In genomic region chr9:21425556-21425945, GRCm38 (mm10) we compare ENCODE assay signal across 8 mouse cellular contexts. TPM values are rescaled to one million over a fixed set of nuclear protein-coding genes. Genes with fewer than 3 reads are reported as not detected.
DNase-seq lines count a peak whose midpoint lies in the region; ATAC-seq and TF ChIP-seq lines count a peak whose summit lies in the region.

No protein-coding gene starts in this region.

- peak overlapping the region; percentile 98 for H3K4me3 ChIP-seq in heart, embryonic 11.5 days (ENCODE audit: low read depth, low read length)
- peak overlapping the region; percentile 75 to 81 for H3K4me3 ChIP-seq in ES-E14 (ENCODE audit: insufficient read depth in 1 of 2, low read depth in 1 of 2, low read length in 2 of 2, poor library complexity in 1 of 2, severe bottlenecking in 1 of 2)
- peak overlapping the region; percentile 78 for H3K4me3 ChIP-seq in erythroblast, embryonic 14.5 days (replicated peaks)
- H3K4me3 ChIP-seq in liver, embryonic 11.5 days (ENCODE audit: low read depth, low read length), result peak overlapping the region; percentile 81

- WGBS in heart, embryonic 11.5 days (ENCODE audit: insufficient replicate concordance), result 5% methylated on average over 6 of the region's 6 CpGs
- WGBS in liver, embryonic 11.5 days, result 4% methylated on average over 6 of the region's 6 CpGs

- H3K27me3 ChIP-seq in heart, embryonic 11.5 days (ENCODE audit: control insufficient read depth, insufficient read depth, low read length), result no peaks in the 10 kb centered on the region
- H3K27me3 ChIP-seq in erythroblast, embryonic 14.5 days (ENCODE audit: control insufficient read depth), result no peaks in the 10 kb centered on the region
- H3K27me3 ChIP-seq in liver, embryonic 11.5 days (replicated peaks; ENCODE audit: control insufficient read depth, insufficient read depth, low read length), result no peaks in the 10 kb centered on the region

- H3K4me2 ChIP-seq in heart, embryonic 11.5 days, result peak overlapping the region; percentile 92
- H3K4me2 ChIP-seq in liver, embryonic 11.5 days, result peak overlapping the region; percentile 96

- in situ Hi-C loops in ES-E14 (cut with MboI; ENCODE audit: low sequenced_read_pairs in 2 of 2, unreplicated experiment in 2 of 2), result no loop called here

- peak overlapping the region; percentile 95 for H3K9ac ChIP-seq in heart, embryonic 11.5 days (ENCODE audit: low read depth, low read length)
- H3K9ac ChIP-seq in ES-E14 (ENCODE audit: insufficient read depth, low read depth, low read length, poor library complexity, severe bottlenecking), result peak overlapping the region; percentile 83
- peak overlapping the region; percentile 92 for H3K9ac ChIP-seq in liver, embryonic 11.5 days (ENCODE audit: low read depth, low read length)

- peak overlapping the region; percentile 90 for H3K27ac ChIP-seq in heart, embryonic 11.5 days (ENCODE audit: low read depth, low read length)
- H3K27ac ChIP-seq in ES-E14 (ENCODE audit: insufficient read depth, low read depth, low read length, poor library complexity, severe bottlenecking), result no peak overlapping the region
- peak overlapping the region; percentile 53; the same call in 1 of the 2 replicates for H3K27ac ChIP-seq in liver, embryonic 11.5 days (ENCODE audit: low read depth, low read length)

- no peaks in the 10 kb centered on the region; the same call in 1 of the 2 replicates for H3K36me3 ChIP-seq in heart, embryonic 11.5 days (ENCODE audit: control insufficient read depth, insufficient read depth, low read length)
- H3K36me3 ChIP-seq in ES-E14 (ENCODE audit: control insufficient read depth, insufficient read depth, low read length, poor library complexity, severe bottlenecking), result peaks cover 7% of the 10 kb centered on the region
- peaks cover 60% of the 10 kb centered on the region for H3K36me3 ChIP-seq in erythroblast, embryonic 14.5 days (ENCODE audit: control insufficient read depth)
- peaks cover 19% of the 10 kb centered on the region for H3K36me3 ChIP-seq in liver, embryonic 11.5 days (ENCODE audit: control insufficient read depth, insufficient read depth, low read length)

- ATAC-seq in heart, embryonic 11.5 days (replicated peaks; ENCODE audit: insufficient number of reproducible peaks, low FRiP score, low TSS enrichment), result no peak
- ATAC-seq in liver, embryonic 11.5 days (replicated peaks; ENCODE audit: low FRiP score), result no peak
- no peak for ATAC-seq in frontal cortex, adult (ENCODE audit: low TSS enrichment)

- peaks cover 15% of the 10 kb centered on the region for H3K4me1 ChIP-seq in heart, embryonic 11.5 days (ENCODE audit: control insufficient read depth, insufficient read depth, low read length)
- peaks cover 0 to 13% of the 10 kb centered on the region in 2 experiments; a peak in 1 of 4 replicates for H3K4me1 ChIP-seq in ES-E14 (ENCODE audit: control insufficient read depth in 2 of 2, insufficient read depth in 2 of 2, low read length in 2 of 2, poor library complexity in 1 of 2)
- peaks cover 59% of the 10 kb centered on the region for H3K4me1 ChIP-seq in erythroblast, embryonic 14.5 days (ENCODE audit: control insufficient read depth)
- peaks cover 20% of the 10 kb centered on the region for H3K4me1 ChIP-seq in liver, embryonic 11.5 days (replicated peaks; ENCODE audit: control insufficient read depth, insufficient read depth, low read length)

- no peak for DNase-seq in heart, adult 18-20 months
- DNase-seq in ES-E14 (ENCODE audit: low read depth, low spot score), result no peak
- DNase-seq in liver, embryonic 11.5 days (ENCODE audit: low spot score), result no peak
- no peak for DNase-seq in ovary, postnatal 36 days (ENCODE audit: low spot score)
- no peak for DNase-seq in right cerebral cortex, postnatal 36 days (ENCODE audit: low spot score in 2 of 2)

- no peaks in the 10 kb centered on the region for H3K9me3 ChIP-seq in heart, embryonic 11.5 days (replicated peaks; ENCODE audit: control insufficient read depth, low read length)
- H3K9me3 ChIP-seq in ES-E14 (ENCODE audit: control insufficient read depth, insufficient read depth, low read depth, low read length), result no peaks in the 10 kb centered on the region
- H3K9me3 ChIP-seq in erythroblast, embryonic 14.5 days (ENCODE audit: control insufficient read depth, low read length), result no peaks in the 10 kb centered on the region
- no peaks in the 10 kb centered on the region for H3K9me3 ChIP-seq in liver, embryonic 11.5 days (ENCODE audit: control insufficient read depth, low read length)

TF ChIP-seq in ES-E14, 5 proteins besides CTCF, POLR2A, EP300 and RAD21:
- no peak for TF ChIP-seq ZNF384 (IDR thresholded peaks at IDR 0.05; ENCODE audit: low read depth, low read length)

RNA-seq across cellular contexts. Expression of gene Dnm2, which starts 0.8 kb away (rescaled TPM):
- polyA plus RNA-seq in heart, embryonic 11.5 days (2014; fragmentation: Nextera tagmentation; extraction: Ambion mirVana), result 62.7 and 68.1 TPM in 2 replicates
- 10 to 100 TPM; 58.1 to 65.1 TPM for total RNA-seq in heart, adult 18-20 months (2021)
- 56.3 and 69.6 TPM in 2 replicates for total RNA-seq in ES-E14 (2012; rRNA removed)
- polyA plus RNA-seq in erythroblast, embryonic 14.5 days (2012), result 112 and 129 TPM in 2 replicates
- 72.7 and 79.5 TPM in 2 replicates for polyA plus RNA-seq in liver, embryonic 11.5 days (2014; fragmentation: Nextera tagmentation; extraction: Ambion mirVana)

RNA-seq across cellular contexts. Expression of gene Qtrt1, which starts 13.9 kb away (rescaled TPM):
- polyA plus RNA-seq in heart, embryonic 11.5 days (2014; fragmentation: Nextera tagmentation; extraction: Ambion mirVana), result 24.2 and 31.7 TPM in 2 replicates
- 10 to 100 TPM in 1 of 2 experiments, 1 to 10 TPM in 1; 7.7 to 11.3 TPM for total RNA-seq in heart, adult 18-20 months (2021)
- 62.7 and 100 TPM in 2 replicates for total RNA-seq in ES-E14 (2012; rRNA removed)
- polyA plus RNA-seq in erythroblast, embryonic 14.5 days (2012), result 1.7 and 2.0 TPM in 2 replicates
- 59.2 and 60.2 TPM in 2 replicates for polyA plus RNA-seq in liver, embryonic 11.5 days (2014; fragmentation: Nextera tagmentation; extraction: Ambion mirVana)

RNA-seq across cellular contexts. Expression of gene Ilf3, which starts 57.9 kb away (rescaled TPM):
- polyA plus RNA-seq in heart, embryonic 11.5 days (2014; fragmentation: Nextera tagmentation; extraction: Ambion mirVana), result 120 and 138 TPM in 2 replicates
- 10 to 100 TPM; 25.2 to 28.5 TPM for total RNA-seq in heart, adult 18-20 months (2021)
- 159 and 200 TPM in 2 replicates for total RNA-seq in ES-E14 (2012; rRNA removed)
- polyA plus RNA-seq in erythroblast, embryonic 14.5 days (2012), result 4.7 and 5.2 TPM in 2 replicates
- polyA plus RNA-seq in liver, embryonic 11.5 days (2014; fragmentation: Nextera tagmentation; extraction: Ambion mirVana), result 141 and 149 TPM in 2 replicates

Comparison
In these comparisons a context has a peak if more than half of its experiments do, and no peak if none do; other contexts are left out.
1. RNA of gene Ilf3, which starts 57.9 kb away (polyA plus RNA-seq): 141 to 149 TPM in liver, embryonic 11.5 days and 120 to 138 TPM in heart, embryonic 11.5 days; 4.7 to 5.2 TPM in erythroblast, embryonic 14.5 days; every median in the first group is over 10 times any median in the second.
2. Peak in every context shown above with its lines, with median percentiles within 50 percentile points of each other: H3K4me3 ChIP-seq and H3K9ac ChIP-seq.